Mouse (Mus musculus): ENCODE measurements around the gene Apof.
"Not testable (repeated sequence)": the region's sequence is repeated elsewhere in the genome, so short reads cannot be mapped to it uniquely, and the experiment has no call there.

The Apof gene

DNA sequence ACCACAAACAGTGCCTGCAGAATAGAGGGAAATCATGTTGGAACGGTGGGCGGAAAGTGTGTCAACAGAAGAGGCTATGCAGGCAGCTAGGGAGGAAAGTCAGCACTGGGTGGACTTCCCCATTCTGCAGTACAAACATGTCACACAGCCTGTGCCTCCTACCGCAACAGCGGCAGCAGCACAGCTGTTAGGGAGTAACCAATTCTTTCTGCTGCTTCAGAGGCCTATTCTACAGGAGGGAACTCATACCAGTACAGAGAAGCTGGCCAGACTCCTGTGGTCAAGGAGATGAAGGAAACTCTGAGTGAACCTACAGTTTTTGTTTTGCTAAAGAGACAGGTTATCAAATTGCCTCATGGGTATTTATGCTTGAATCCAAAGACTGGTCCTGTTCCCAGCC lies 9.5 kb upstream of the Apof start:
- in situ Hi-C loops (cut with MboI, MseI): no loop called here

DNA sequence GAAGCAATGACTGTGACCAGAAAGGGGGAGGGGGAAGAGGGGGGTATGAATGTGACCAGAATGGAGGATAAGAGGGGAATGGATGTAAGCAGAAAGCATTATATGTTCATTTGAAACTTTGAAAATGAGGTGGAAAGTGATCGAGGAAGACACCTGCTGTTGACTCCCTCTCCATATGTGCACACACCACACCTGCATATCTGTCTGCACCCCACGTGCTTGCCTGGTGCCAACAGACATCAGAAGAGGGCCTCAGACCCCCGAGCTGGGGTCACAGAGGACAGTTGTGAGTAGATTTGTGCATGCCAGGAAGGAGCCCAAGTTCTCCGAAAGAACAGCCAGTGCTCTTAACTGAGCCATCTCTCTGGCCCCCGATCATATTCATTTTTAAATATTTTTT lies 8.5 kb upstream of the Apof start:
- in situ Hi-C loops (cut with MboI, MseI): no loop called here

DNA sequence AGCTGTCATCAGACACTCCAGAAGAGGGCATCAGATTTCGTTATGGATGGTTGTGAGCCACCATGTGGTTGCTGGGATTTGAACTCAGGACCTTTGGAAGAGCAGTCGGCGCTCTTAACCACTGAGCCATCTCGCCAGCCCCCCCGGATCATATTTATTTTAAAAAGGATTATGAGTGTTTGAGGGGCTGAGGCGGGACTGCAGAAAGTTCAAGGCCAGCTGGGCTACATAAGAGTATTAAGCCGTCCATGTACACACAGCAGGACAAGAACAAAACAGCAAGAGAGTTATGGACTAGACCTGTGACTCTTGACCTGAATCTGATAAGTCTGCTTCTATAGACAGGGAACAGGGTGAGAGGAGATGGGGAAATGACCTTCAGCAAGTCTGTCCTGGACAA lies 8.1 kb upstream of the Apof start:
- in situ Hi-C loops (cut with MboI, MseI): not testable (repeated sequence)

DNA sequence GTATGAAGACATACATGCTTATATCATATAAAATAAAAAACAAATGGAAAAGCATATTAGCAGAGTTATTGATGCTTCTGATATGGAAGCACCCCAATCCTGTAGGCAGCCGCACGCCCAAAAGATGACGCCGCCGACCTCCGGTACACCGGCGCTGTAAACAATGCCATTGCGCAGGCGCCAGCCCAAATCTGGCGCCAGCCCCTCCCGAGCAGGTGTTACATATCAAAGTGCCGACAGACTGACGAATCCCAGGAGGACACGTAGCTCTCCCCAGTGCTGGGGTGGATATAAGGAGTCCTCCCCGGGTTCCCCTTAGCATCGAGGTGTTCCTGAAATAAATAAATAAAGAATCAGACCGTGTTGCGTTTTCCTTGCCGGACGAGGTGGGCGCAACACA lies 6.2 kb upstream of the Apof start:
- in situ Hi-C loops (cut with MboI, MseI): no loop called here

DNA sequence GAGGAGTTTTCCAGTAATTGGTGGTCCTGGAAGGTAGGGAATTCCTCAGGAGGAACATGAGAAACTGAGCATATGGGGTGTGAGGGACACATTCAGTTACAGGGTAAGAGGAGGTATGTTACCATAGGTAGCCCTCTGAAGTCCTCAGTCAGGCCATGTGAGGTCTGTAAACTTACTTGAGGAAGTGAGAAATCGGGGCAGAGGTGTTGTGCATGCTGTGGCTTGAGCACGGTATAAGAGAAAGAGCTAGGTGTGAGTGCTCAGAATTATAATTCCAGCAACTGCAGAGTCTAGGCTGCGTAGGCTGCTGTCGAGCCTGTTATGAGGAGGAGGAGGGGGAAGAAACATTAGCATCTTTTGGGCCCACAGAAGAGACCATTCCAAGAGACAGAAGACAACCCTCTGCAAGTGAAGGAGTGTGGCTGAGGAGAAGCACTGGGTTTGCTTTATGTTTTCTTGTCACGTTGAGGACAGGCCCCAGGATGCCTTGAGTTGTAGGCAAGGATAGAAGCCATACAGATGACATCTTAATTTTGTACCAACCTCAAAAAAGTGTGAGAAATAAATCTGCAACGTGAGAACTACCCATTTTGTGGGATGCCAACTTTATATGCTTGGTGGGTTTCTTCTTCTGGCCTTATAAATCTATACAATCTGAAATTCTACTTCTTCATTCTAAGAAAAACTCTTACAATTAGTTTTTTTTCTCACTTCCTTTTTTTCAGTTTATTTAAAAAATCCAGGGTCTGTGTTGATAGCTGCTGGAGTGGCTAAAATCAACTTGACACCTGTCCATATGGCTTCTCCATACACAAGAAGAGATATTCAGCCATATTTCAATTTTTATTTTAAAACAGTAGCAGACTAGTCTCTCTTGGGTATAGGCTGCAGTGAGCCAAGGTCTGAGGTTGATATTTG lies 4.8 kb upstream of the Apof start:
- in situ Hi-C loops (cut with MboI, MseI): no loop called here

DNA sequence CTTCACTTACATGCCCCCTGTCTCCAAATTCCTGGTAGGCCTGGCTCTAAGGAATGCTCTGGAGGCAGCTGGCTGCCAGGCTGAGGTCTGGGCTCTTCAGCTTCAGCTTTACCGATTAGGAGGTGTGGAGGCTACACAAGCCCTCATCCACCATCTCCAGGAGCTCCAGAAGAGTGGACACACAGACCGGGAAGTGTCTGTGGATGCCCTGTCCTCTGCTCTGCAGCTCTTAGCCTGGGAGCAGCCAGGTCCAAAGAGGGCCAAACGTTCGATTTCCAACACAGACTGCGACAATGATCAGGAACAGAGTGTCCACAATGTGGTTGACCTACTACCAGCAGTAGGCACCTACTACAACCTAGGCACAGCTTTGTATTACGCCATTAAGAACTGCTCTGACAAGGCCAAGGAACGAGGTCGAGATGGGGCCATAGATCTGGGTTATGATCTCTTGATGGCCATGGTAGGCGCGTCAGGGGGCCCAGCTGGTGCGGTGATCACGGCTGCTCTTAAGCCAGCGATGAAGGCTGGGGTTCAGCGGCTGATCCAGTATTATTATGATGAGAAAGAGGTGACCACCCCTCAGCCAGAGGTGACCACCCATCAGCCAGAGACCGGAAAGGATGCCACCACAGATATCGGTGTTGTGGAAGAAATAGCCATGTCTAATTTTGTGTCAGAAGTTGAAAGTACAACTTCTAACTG lies 887 bp downstream of the Apof start:
- in situ Hi-C loops (cut with MboI, MseI): no loop called here

DNA sequence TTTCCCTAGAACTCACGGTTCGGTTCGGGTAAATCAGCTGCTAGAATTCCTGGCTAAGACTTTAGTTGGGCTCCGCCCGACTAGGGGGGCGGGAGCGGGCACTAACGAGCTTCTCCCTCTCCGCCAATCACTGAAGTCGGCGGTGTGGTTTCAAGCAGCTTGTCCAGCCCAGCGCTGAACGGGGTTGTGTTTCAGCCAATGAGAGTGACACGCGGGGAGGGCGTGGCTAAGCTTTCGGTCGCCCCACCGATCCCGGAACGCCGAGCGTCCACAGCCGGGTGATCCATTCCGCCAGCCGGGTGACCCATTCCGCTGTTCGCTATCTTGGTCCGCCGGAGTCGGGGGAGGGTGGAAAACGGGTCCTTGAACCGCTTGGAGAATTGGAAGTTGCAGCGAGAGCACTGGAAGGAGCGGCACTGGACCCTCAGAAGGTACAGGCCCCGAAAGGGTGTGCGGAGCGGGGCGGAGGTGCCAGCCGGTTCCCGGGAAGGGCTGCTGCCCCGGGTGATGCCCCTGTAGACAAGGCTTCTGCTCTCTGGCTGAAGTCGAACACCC lies 1.9 kb downstream of the Apof start, which contains the start of gene Stat2:
Stat2 (plus strand) TSS at position 273 of the 555 bp plus-strand sequence.
- in situ Hi-C loops (cut with MboI, MseI): no loop called here

DNA sequence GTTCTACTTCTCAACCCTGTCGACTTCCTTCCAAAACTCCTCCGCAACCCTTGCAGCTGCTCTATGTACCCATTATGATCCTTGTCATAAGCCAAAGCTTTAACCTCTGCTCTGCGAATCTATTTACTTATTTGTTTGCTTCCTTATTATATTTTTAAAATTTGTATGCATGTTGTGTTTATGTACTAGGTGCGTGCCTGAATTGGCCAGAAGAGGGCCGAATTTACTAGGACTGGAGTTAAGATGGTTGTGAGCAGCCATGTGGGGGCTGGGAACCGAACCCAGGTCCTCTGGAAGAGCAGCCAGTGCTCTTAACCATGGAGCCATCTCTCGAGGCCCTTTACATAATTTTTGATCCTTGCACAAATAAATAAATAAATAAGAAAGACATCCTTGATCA lies 2.4 kb downstream of the Apof start:
- in situ Hi-C loops (cut with MboI, MseI): no loop called here

DNA sequence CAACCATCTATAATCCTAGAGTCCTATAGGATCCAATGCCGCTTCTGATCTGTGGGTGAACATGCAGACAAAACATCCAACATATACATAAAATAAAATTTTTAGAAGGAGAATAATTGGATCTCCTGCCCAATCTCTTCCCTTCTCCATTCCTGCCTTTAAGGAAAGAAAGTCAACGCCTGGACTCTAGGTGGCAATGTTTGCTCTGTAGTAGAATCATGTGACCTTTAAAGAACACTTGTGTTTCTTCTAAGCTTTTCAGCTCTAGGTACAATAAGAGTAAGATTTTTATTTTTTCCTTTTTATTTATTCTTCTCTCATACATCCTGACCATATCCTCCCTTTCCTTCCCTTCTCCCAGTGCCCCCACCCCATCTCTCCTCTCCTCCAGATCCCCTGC lies 3.4 kb downstream of the Apof start:
- in situ Hi-C loops (cut with MboI, MseI): no loop called here

DNA sequence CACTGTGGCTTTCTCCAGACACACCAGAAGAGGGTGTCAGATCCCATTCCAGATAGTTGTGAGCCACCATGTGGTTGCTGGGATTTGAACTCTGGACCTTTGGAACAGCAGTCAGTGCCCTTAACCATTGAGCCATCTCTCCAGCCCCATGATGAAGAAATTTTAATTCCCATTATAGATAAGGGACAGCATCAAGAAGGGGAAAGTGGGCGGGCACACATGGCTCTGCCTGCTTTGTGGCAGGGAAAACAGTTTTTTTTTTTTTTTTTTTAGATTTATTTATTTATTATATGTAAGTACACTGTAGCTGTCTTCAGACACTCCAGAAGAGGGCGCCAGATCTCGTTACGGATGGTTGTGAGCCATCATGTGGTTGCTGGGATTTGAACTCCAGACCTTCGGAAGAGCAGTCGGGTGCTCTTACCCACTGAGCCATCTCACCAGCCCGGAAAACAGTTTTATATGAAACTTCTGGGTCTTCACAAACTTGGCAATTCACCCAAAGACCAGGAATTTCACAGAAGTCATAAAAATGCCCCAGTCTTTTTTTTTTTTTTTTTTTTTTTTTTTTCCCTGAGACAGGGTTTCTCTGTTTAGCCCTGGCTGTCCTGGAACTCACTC lies 4.5 kb downstream of the Apof start:
- in situ Hi-C loops (cut with MboI, MseI): not testable (repeated sequence)

DNA sequence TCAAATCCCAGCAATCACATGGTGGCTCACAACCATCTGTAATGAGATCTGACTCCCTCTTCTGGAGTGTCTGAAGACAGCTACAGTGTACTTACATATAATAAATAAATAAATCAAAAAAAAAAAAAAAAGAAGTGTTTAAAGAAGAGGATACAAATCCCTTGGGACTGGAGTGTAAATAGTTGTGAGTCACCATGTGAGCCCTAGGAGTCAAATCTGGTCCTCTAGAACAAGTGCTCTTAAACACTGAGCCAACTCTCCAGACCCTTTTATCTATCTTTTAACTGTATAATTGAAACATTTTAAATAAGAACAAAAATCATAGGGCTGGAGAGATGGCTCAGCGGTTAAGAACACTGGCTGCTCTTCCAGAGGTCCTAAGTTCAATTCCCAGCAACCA lies 6.9 kb downstream of the Apof start:
- in situ Hi-C loops (cut with MboI, MseI): not testable (repeated sequence)

DNA sequence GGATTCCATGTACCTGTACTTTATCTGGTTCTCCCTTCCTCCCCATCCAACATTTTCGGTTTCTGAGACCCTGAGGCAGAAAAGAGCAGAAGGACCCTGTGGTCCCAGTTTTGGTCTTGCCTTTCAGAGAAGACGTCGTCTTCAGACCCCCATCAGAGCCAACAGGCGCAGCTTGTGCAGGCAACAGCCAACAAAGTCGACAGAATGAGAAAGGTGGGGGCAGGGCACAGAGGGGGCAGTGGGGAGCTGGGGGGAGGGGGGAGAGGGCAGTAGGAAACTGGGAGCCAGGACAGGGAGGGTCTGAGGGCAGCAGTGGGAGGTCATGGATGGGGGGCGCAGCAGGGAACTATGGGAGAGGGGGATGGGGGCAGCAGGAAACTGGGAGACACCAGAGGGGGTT lies 9.7 kb downstream of the Apof start:
- in situ Hi-C loops (cut with MboI, MseI): no loop called here

DNA sequence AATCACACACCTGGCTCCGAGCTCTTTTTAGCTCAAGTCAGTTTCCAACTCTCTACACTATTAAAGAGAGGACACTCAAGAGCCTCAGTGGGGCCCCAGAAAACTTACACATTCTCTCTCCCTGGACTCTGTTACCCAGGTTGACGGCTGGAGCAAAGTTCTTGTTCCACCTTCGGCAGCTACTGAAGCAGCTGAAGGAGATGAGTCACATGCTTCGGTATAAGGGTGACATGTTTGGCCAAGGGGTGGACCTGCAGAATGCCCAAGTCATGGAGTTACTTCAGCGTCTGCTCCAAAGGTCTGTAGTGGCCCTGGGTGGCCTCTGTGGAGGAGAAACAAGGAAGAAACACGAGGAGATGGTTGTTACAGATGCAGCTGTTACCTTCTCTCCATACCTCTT lies 12.5 kb downstream of the Apof start:
- in situ Hi-C loops (cut with MboI, MseI): no loop called here

DNA sequence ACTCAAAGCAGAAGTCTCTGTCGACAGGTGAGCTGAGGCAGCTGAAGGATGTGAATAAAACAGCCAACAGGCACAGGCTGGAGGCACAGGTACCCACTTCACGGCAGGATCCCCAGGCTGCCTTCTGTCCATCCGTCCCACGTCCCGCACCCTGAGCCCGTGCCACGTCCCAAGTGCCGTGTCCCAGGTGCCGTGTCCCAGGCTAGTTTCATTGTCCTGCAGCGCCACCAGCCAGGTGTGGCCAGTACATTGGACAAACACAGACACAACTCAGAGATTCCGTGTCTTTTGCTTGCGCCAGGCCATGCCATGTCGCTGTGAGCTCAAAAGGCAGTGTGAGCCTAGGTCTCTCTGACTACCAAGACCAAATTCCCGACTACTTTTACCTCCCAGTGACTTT lies 13.2 kb downstream of the Apof start:
- in situ Hi-C loops (cut with MboI, MseI): no loop called here

DNA sequence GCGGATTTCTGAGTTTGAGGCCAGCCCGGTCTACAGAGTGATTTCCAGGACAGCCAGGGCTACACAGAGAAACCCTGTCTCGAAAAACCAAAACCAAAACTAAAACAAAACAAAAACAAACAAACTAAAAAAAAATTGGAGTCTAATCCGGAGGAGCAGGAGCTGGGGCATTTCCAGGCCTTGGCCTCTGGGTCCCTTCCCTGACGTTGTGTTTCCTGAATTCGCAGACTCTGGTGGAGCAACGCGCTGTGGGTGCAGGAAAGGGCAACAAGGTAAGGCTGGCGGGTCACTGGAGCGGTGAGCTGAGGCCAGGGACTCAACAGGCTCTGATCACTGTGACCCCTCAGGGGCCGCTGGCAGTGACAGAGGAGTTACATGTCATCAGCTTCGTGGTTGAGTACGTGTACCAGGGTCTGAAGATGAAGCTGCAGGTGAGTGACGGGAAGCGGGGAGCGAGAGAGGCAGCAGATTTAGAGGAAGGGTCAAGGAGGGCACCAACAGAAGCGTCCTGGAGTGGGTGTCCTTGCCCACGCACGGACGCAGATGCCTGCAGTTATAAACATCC lies 14.5 kb downstream of the Apof start:
- in situ Hi-C loops (cut with MboI, MseI): no loop called here

DNA sequence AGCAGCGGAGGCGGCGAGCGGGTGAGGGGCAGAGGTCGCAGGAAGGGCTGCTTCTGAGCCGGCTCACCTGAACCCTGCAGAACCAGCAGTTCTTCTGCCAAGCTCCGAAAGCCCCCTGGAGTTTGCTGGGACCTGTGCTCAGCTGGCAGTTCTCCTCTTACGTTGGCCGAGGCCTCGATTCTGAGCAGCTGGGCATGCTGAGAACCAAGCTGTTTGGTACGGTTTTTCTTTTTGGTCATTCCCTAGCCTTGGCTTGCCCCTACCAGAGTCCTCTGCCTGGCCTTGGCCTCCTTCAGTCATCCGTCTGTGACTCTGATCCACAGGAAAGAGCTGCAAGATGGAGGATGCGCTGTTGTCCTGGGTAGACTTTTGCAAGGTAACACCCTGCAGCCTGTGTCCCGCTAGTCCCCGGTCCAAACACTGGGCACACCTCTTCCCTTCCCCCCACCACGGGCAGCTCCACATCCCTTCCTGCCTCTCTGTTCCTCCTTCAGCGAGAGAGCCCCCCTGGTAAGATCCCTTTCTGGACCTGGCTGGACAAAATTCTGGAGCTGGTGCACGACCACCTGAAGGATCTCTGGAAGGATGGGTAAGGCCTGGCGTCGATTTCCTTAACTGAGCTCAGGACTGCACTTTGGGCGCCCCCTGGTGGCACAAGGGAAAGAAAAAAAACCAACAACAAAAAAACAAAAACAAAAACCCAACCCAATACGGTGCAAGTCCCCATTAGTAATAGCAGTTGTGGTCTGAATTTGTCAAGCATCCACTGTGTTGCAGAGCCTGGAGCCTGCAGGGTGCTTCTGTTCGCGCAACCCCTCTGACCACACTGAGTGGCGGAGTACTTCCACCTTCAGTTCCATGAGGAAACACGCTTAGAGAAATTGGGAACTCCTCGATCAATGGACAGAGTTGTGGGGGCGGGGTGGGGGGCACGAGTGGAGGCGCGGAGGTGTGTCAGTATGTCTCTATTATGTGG lies 15.4 kb downstream of the Apof start:
- in situ Hi-C loops (cut with MboI, MseI): no loop called here

DNA sequence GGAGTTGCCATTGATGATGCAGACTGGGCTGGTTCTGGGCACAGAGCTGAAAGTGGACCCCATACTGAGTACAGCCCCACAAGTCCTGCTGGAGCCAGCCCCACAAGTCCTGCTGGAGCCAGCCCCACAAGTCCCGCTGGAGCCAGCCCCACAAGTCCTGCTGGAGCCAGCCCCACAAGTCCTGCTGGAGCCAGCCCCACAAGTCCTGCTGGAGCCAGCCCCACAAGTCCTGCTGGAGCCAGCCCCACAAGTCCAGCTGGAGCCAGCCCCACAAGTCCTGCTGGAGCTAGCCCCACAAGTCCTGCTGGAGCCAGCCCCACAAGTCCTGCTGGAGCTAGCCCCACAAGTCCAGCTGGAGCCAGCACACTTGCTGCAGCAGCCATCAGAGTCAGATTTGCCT lies 22.1 kb downstream of the Apof start:
- in situ Hi-C loops (cut with MboI, MseI): not testable (repeated sequence)

DNA sequence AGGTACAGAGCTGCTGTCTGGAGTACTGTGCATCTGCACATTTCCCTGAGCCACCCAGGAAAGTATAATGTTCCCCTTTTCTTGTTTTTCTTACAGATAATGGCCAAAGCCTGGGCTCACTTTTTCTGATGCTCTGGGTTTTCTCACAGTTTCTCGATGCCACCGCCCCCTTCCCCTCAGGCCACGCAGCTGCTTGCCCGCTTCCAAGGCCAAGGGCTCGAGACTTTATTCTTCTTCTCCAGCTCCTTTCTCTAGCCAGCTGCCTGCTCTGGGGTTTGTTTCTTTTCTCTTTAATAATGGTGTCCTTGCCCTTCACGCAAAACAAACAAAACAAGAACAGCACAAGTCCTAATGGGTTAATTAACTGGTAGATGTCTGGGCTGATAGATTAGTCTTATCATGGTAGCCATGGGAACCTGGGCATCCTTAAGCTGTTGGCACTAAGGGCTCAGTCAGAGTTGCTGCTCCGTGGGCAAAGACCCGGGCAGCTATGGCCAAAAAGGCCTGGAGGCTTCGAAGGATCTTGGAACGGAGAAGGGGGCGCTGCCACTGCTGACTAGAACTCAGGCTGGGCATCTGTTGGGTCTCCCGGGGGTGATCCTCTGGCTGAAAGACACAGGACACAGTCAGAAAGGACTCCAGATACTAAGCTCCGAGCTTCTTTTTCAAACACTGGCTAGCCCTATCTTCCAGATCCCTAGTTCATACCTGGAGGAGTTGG lies 28.1 kb downstream of the Apof start:
- in situ Hi-C loops (cut with MboI, MseI): no loop called here

DNA sequence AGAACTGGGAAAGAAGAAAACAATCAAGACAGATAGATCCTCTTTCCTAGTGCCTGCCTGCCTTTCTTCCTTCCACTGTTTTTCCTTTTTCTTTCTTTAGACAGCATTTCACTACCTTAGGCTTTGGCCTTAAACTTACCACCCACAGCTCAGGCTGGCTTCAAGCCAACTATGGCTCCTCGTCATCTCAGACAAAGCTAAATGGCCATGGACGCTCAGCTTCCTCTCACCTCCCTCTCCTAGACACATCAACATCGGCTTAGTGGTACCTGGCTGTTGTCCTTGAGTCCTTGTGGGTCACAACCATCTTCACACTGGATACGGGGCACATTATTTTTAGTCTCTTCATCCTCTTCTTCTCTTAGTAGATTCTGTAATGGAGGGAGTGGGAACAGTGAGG lies 28.8 kb downstream of the Apof start:
- in situ Hi-C loops (cut with MboI, MseI): no loop called here

DNA sequence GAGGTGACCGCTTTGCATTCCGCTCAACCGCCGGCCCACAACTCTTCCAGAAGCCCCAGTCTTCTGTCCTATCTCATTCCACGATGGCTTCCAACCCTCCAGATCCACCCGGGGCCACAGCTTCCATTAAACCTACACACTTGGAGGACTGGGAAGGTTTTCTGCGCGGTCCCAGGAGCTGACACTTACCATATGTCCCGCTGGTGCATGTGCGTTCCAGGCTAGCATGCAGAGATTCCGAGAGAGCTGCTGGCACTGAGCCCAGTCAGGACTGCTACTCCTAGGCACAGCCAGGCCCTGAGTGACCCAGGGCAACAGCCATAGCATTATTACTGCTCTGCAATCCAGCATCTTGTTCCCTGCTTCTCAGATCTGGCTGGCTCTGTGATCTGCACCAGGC lies 29.2 kb downstream of the Apof start:
- in situ Hi-C loops (cut with MboI, MseI): no loop called here

Measured in T-helper 1 cell (primary cell).